Mouse (Mus musculus): Measurements from ENCODE around the gene Atp6v0b. TPM values are rescaled to one million over a fixed set of nuclear protein-coding genes. Genes with fewer than 3 reads are reported as not detected.

Gene Atp6v0b
- polyA plus RNA-seq, 1 experiment from 2014 or later, result 187 TPM

GRCm38 (mm10) chr4:117847011-117847410 is 40.1 kb downstream of the Atp6v0b start:
- Histone ChIP-seq H3K27ac (ENCODE audit: low read depth, low read length) (no peak overlapping the region), H3K27me3 (ENCODE audit: control insufficient read depth, insufficient read depth, low read length) (no peaks in the 10 kb centered on the region), H3K9me3 (ENCODE audit: control insufficient read depth, low read length) (no peaks in the 10 kb centered on the region), H3K4me1 (replicated peaks; ENCODE audit: control insufficient read depth, insufficient read depth, low read length) (peaks cover 8% of the 10 kb centered on the region; the same call in 1 of the 2 replicates), H3K4me3 (ENCODE audit: low read depth, low read length) (no peak overlapping the region), H3K4me2 (ENCODE audit: low read depth, low read length, severe bottlenecking) (no peak overlapping the region), H3K36me3 (ENCODE audit: control insufficient read depth, insufficient read depth, low read length) (no peaks in the 10 kb centered on the region), H3K9ac (ENCODE audit: low read length) (no peak overlapping the region)
- ATAC-seq (replicated peaks; ENCODE audit: low FRiP score) (no peak), DNase-seq (ENCODE audit: low spot score) (no peak)
- WGBS, result 29% methylated on average over 2 of the region's 2 CpGs

DNA sequence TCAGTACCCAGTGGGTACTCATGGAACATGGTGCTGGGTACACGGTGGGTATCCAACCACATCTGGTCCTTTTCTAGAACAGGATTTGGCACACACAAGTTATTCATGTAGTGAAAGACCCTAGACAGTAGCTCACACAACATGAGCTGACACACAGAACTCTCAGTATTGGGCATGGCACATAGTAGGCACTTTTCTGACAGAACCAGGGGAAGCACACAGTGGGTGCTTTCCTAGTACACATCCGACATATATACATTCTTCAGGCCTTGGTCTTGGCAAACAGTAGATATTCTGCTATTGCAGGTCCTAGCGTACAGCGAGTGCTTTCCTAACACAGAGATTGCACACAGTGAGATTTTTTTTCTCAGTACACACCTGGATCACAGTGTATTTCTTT is 40.9 kb downstream of the Atp6v0b start:
- ATAC-seq (replicated peaks; ENCODE audit: low FRiP score), result no peak
- no peaks in the 10 kb centered on the region for H3K9me3 ChIP-seq (ENCODE audit: control insufficient read depth, low read length)
- no peaks in the 10 kb centered on the region for H3K27me3 ChIP-seq (ENCODE audit: control insufficient read depth, insufficient read depth, low read length)
- H3K4me1 ChIP-seq (replicated peaks; ENCODE audit: control insufficient read depth, insufficient read depth, low read length), result peaks cover 8% of the 10 kb centered on the region; the same call in 1 of the 2 replicates
- H3K27ac ChIP-seq (ENCODE audit: low read depth, low read length), result no peak overlapping the region
- no peak overlapping the region for H3K4me2 ChIP-seq (ENCODE audit: low read depth, low read length, severe bottlenecking)
- H3K4me3 ChIP-seq (ENCODE audit: low read depth, low read length), result no peak overlapping the region
- no peak overlapping the region for H3K9ac ChIP-seq (ENCODE audit: low read length)
- WGBS, result 95% methylated on average over 4 of the region's 4 CpGs
- no peak for DNase-seq (ENCODE audit: low spot score)
- no peaks in the 10 kb centered on the region for H3K36me3 ChIP-seq (ENCODE audit: control insufficient read depth, insufficient read depth, low read length)

- Histone ChIP-seq H3K27me3 (ENCODE audit: control insufficient read depth, insufficient read depth, low read length) (no peaks in the 10 kb centered on the region), H3K9me3 (ENCODE audit: control insufficient read depth, low read length) (no peaks in the 10 kb centered on the region), H3K4me2 (ENCODE audit: low read depth, low read length, severe bottlenecking) (no peak overlapping the region), H3K27ac (ENCODE audit: low read depth, low read length) (no peak overlapping the region), H3K36me3 (ENCODE audit: control insufficient read depth, insufficient read depth, low read length) (no peaks in the 10 kb centered on the region), H3K4me3 (ENCODE audit: low read depth, low read length) (no peak overlapping the region), H3K4me1 (replicated peaks; ENCODE audit: control insufficient read depth, insufficient read depth, low read length) (peaks cover 8% of the 10 kb centered on the region; the same call in 1 of the 2 replicates), H3K9ac (ENCODE audit: low read length) (no peak overlapping the region)
- no peak for DNase-seq (ENCODE audit: low spot score)
- WGBS, result 85% methylated on average over 11 of the region's 11 CpGs
- ATAC-seq (replicated peaks; ENCODE audit: low FRiP score), result no peak
Measured at GRCm38 (mm10) chr4:117845316-117845715, 41.8 kb downstream of the Atp6v0b start.

- Histone ChIP-seq H3K4me2 (ENCODE audit: low read depth, low read length, severe bottlenecking) (no peak overlapping the region), H3K9ac (ENCODE audit: low read length) (no peak overlapping the region), H3K4me3 (ENCODE audit: low read depth, low read length) (no peak overlapping the region), H3K4me1 (replicated peaks; ENCODE audit: control insufficient read depth, insufficient read depth, low read length) (peaks cover 5% of the 10 kb centered on the region; the same call in 1 of the 2 replicates), H3K9me3 (ENCODE audit: control insufficient read depth, low read length) (no peaks in the 10 kb centered on the region), H3K27me3 (ENCODE audit: control insufficient read depth, insufficient read depth, low read length) (no peaks in the 10 kb centered on the region), H3K36me3 (ENCODE audit: control insufficient read depth, insufficient read depth, low read length) (no peaks in the 10 kb centered on the region), H3K27ac (ENCODE audit: low read depth, low read length) (no peak overlapping the region)
- 87% methylated on average over 5 of the region's 5 CpGs for WGBS
- no peak for DNase-seq (ENCODE audit: low spot score)
- ATAC-seq (replicated peaks; ENCODE audit: low FRiP score), result no peak
Measured at GRCm38 (mm10) chr4:117844467-117844866, 42.7 kb downstream of the Atp6v0b start.

- no peak for ATAC-seq (replicated peaks; ENCODE audit: low FRiP score)
- Histone ChIP-seq H3K27ac (ENCODE audit: low read depth, low read length) (no peak overlapping the region), H3K4me1 (replicated peaks; ENCODE audit: control insufficient read depth, insufficient read depth, low read length) (no peaks in the 10 kb centered on the region), H3K9ac (ENCODE audit: low read length) (no peak overlapping the region), H3K4me2 (ENCODE audit: low read depth, low read length, severe bottlenecking) (no peak overlapping the region), H3K36me3 (ENCODE audit: control insufficient read depth, insufficient read depth, low read length) (no peaks in the 10 kb centered on the region), H3K27me3 (ENCODE audit: control insufficient read depth, insufficient read depth, low read length) (no peaks in the 10 kb centered on the region), H3K4me3 (ENCODE audit: low read depth, low read length) (no peak overlapping the region), H3K9me3 (ENCODE audit: control insufficient read depth, low read length) (no peaks in the 10 kb centered on the region)
- WGBS, result 88% methylated on average over 5 of the region's 5 CpGs
- no peak for DNase-seq (ENCODE audit: low spot score)
Measured at GRCm38 (mm10) chr4:117843101-117843500, 44.0 kb downstream of the Atp6v0b start.

DNA sequence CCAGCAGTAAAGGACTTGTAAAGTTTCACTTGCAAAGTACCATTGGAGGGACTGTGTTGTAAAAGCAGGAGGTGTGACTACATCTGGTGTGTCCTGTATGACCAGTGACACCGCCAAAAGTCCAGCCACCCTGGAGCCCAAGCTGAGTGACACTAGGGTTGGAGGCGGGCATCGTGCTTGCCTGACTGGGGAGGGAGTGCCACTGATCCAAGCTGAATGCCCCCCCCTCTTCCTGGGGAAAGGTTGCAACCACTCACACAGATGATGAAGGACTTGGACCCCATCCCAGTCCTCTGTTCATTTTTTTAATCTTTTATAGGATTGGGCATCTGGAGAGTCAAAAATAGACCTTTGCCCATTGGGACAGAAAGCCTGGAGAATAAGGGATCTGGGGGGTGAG is 45.6 kb downstream of the Atp6v0b start:
- no peaks in the 10 kb centered on the region for H3K36me3 ChIP-seq (ENCODE audit: control insufficient read depth, insufficient read depth, low read length)
- no peak for ATAC-seq (replicated peaks; ENCODE audit: low FRiP score)
- no peak for DNase-seq (ENCODE audit: low spot score)
- H3K4me3 ChIP-seq (ENCODE audit: low read depth, low read length), result no peak overlapping the region
- no peaks in the 10 kb centered on the region for H3K4me1 ChIP-seq (replicated peaks; ENCODE audit: control insufficient read depth, insufficient read depth, low read length)
- H3K4me2 ChIP-seq (ENCODE audit: low read depth, low read length, severe bottlenecking), result no peak overlapping the region
- H3K9ac ChIP-seq (ENCODE audit: low read length), result no peak overlapping the region
- H3K9me3 ChIP-seq (ENCODE audit: control insufficient read depth, low read length), result no peaks in the 10 kb centered on the region
- H3K27me3 ChIP-seq (ENCODE audit: control insufficient read depth, insufficient read depth, low read length), result no peaks in the 10 kb centered on the region
- no peak overlapping the region for H3K27ac ChIP-seq (ENCODE audit: low read depth, low read length)
- 90% methylated on average over 3 of the region's 3 CpGs for WGBS

- ATAC-seq (replicated peaks; ENCODE audit: low FRiP score) (no peak), DNase-seq (ENCODE audit: low spot score) (no peak)
- Histone ChIP-seq H3K27ac (ENCODE audit: low read depth, low read length) (no peak overlapping the region), H3K4me2 (ENCODE audit: low read depth, low read length, severe bottlenecking) (no peak overlapping the region), H3K36me3 (ENCODE audit: control insufficient read depth, insufficient read depth, low read length) (no peaks in the 10 kb centered on the region), H3K9me3 (ENCODE audit: control insufficient read depth, low read length) (no peaks in the 10 kb centered on the region), H3K4me3 (ENCODE audit: low read depth, low read length) (no peak overlapping the region), H3K27me3 (ENCODE audit: control insufficient read depth, insufficient read depth, low read length) (no peaks in the 10 kb centered on the region), H3K9ac (ENCODE audit: low read length) (no peak overlapping the region), H3K4me1 (replicated peaks; ENCODE audit: control insufficient read depth, insufficient read depth, low read length) (no peaks in the 10 kb centered on the region)
- 90% methylated on average over 5 of the region's 5 CpGs for WGBS
Measured at GRCm38 (mm10) chr4:117840821-117841220, 46.3 kb downstream of the Atp6v0b start.

GRCm38 (mm10) chr4:117839366-117839765 is 47.8 kb downstream of the Atp6v0b start:
- Histone ChIP-seq H3K4me2 (ENCODE audit: low read depth, low read length, severe bottlenecking) (no peak overlapping the region), H3K9ac (ENCODE audit: low read length) (no peak overlapping the region), H3K27ac (ENCODE audit: low read depth, low read length) (no peak overlapping the region), H3K36me3 (ENCODE audit: control insufficient read depth, insufficient read depth, low read length) (no peaks in the 10 kb centered on the region), H3K4me3 (ENCODE audit: low read depth, low read length) (no peak overlapping the region), H3K9me3 (ENCODE audit: control insufficient read depth, low read length) (no peaks in the 10 kb centered on the region), H3K27me3 (ENCODE audit: control insufficient read depth, insufficient read depth, low read length) (no peaks in the 10 kb centered on the region), H3K4me1 (replicated peaks; ENCODE audit: control insufficient read depth, insufficient read depth, low read length) (no peaks in the 10 kb centered on the region)
- DNase-seq (ENCODE audit: low spot score) (no peak), ATAC-seq (replicated peaks; ENCODE audit: low FRiP score) (no peak)
- WGBS, result 79% methylated on average over 6 of the region's 6 CpGs

DNA sequence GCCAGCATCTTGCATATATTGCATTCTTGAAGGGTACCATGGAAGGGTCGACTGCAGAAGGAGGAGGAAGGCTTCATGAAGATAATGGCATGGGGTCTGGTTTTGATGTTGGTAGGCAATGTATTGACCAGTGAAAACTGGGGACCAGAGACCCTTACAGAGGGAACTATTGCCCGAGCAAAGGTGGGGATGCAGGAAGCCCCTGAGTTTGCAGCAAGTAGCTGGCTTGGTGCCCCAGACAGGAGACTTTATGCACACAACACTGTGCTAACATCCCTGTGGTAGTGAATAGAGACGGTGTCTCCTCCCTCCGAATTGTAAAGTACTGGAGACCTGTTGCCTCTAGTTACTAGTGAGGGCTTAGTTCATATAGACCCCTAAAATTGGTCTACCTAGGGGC is 49.9 kb downstream of the Atp6v0b start:
- H3K36me3 ChIP-seq (ENCODE audit: control insufficient read depth, insufficient read depth, low read length), result no peaks in the 10 kb centered on the region
- DNase-seq (ENCODE audit: low spot score) (no peak), ATAC-seq (replicated peaks; ENCODE audit: low FRiP score) (no peak)
- H3K27ac ChIP-seq (ENCODE audit: low read depth, low read length), result no peak overlapping the region
- H3K4me1 ChIP-seq (replicated peaks; ENCODE audit: control insufficient read depth, insufficient read depth, low read length), result no peaks in the 10 kb centered on the region
- H3K27me3 ChIP-seq (ENCODE audit: control insufficient read depth, insufficient read depth, low read length), result no peaks in the 10 kb centered on the region
- H3K4me2 ChIP-seq (ENCODE audit: low read depth, low read length, severe bottlenecking), result no peak overlapping the region
- 78% methylated on average over 4 of the region's 4 CpGs for WGBS
- no peaks in the 10 kb centered on the region for H3K9me3 ChIP-seq (ENCODE audit: control insufficient read depth, low read length)
- no peak overlapping the region for H3K4me3 ChIP-seq (ENCODE audit: low read depth, low read length)
- H3K9ac ChIP-seq (ENCODE audit: low read length), result no peak overlapping the region

All from forebrain, embryonic 11.5 days (tissue).